Mouse (Mus musculus) heart, embryonic 10.5 days (tissue): ENCODE data around the gene Cc2d1b. TPM values are rescaled to one million over a fixed set of nuclear protein-coding genes. Genes with fewer than 3 reads are reported as not detected.

Experiments used
- polyA plus RNA-seq: library from polyadenylated mRNA; unstranded; fragments of >200 nt; fragmentation: Nextera tagmentation; extraction: Ambion mirVana; gene quantifications from 2 replicates; pipeline ENCODE4 v1.2.1, GENCODE M21; 2016

The Cc2d1b gene
- polyA plus RNA-seq, 1 experiment from 2014 or later, result 24.7 TPM

Other genes starting within 250 kb of the Cc2d1b start
- 3.0 and 3.5 TPM in 2 replicates for gene Shisal2a, start 236.6 kb upstream of the Cc2d1b start, polyA plus RNA-seq
- gene Gpx7, start 213.0 kb upstream of the Cc2d1b start, polyA plus RNA-seq, result 54.3 and 58.8 TPM in 2 replicates
- 44.6 and 79.6 TPM in 2 replicates for gene Tut4, start 160.5 kb upstream of the Cc2d1b start, polyA plus RNA-seq
- 75.5 and 88.7 TPM in 2 replicates for gene Prpf38a, start 40.6 kb upstream of the Cc2d1b start, polyA plus RNA-seq
- 11.7 and 14.3 TPM in 2 replicates for gene Orc1, start 40.5 kb upstream of the Cc2d1b start, polyA plus RNA-seq
- gene 3110021N24Rik, start 99.7 kb downstream of the Cc2d1b start, polyA plus RNA-seq, result 0.92 and 1.4 TPM in 2 replicates
- 3.3 and 3.4 TPM in 2 replicates for gene Zfyve9, start 160.9 kb downstream of the Cc2d1b start, polyA plus RNA-seq
- gene Btf3l4, start 213.7 kb downstream of the Cc2d1b start, polyA plus RNA-seq, result 160 and 165 TPM in 2 replicates
- gene Txndc12, start 214.7 kb downstream of the Cc2d1b start, polyA plus RNA-seq, result 101 and 106 TPM in 2 replicates
- gene Kti12, start 227.8 kb downstream of the Cc2d1b start, polyA plus RNA-seq, result 38.5 and 57.3 TPM in 2 replicates
- gene A730015C16Rik, start 228.7 kb downstream of the Cc2d1b start, polyA plus RNA-seq, result 1.2 and 1.4 TPM in 2 replicates